Mouse (Mus musculus): ENCODE results near the gene Dse. TPM values are rescaled to one million over a fixed set of nuclear protein-coding genes. Genes with fewer than 3 reads are reported as not detected.

Dse gene
- polyA plus RNA-seq, 1 experiment: 77.3 TPM

DNA sequence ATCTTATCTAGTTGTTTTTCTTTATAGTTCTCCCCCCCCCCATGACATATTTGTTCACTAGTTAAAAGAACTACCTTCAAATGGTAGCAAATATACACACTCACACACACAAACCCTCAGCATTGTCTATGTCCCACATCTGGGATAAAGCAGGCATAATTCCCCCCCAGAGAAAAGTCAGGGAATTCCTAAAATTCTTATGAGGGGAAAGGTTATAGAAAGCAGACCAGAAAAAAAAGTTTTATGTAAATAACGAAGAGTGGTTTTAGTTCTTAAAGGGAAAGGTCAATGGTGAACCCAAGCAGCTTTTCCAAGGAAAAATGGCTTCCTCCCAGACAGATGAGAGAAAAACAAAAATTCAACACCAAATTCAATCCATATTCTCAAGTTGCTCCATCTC lies 22.6 kb downstream of the Dse start:
- Histone ChIP-seq H3K4me3 (ENCODE audit: insufficient read depth, low read length) (no peak overlapping the region), H3K4me1 (ENCODE audit: control insufficient read depth, insufficient read depth, low read length) (peaks cover 21% of the 10 kb centered on the region), H3K27ac (ENCODE audit: insufficient read depth, low read length) (peak overlapping the region; percentile 48; the same call in 1 of the 2 replicates)
- TF ChIP-seq POLR2A (IDR thresholded peaks at IDR 0.05; ENCODE audit: low read depth, low read length): no peak
- no peak for TF ChIP-seq CTCF (IDR thresholded peaks at IDR 0.05; ENCODE audit: borderline replicate concordance, insufficient read depth, low read length)

DNA sequence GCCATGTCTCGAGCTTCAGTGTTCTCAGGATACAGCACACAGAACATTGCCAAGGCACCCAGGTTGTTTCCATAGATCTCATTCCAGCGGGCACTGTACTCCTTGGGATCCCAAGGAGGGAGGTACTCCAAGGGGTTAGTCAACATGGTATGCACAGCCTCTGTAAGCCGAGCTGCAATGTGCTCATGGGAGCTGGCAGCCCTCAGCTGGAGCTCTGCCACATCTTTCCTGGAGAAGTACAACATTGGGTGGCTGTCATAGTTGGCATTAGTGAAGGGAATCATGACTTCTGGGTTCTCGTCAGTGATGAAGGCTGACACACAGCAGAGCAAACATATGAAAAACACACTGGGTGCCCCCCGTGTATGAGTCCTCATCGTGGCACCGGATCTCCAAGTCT lies 23.8 kb downstream of the Dse start:
- H3K4me1 ChIP-seq (ENCODE audit: control insufficient read depth, insufficient read depth, low read length): peaks cover 21% of the 10 kb centered on the region
- no peak for TF ChIP-seq POLR2A (IDR thresholded peaks at IDR 0.05; ENCODE audit: low read depth, low read length)
- TF ChIP-seq CTCF (IDR thresholded peaks at IDR 0.05; ENCODE audit: borderline replicate concordance, insufficient read depth, low read length): no peak
- H3K27ac ChIP-seq (ENCODE audit: insufficient read depth, low read length): no peak overlapping the region
- H3K4me3 ChIP-seq (ENCODE audit: insufficient read depth, low read length): no peak overlapping the region

DNA sequence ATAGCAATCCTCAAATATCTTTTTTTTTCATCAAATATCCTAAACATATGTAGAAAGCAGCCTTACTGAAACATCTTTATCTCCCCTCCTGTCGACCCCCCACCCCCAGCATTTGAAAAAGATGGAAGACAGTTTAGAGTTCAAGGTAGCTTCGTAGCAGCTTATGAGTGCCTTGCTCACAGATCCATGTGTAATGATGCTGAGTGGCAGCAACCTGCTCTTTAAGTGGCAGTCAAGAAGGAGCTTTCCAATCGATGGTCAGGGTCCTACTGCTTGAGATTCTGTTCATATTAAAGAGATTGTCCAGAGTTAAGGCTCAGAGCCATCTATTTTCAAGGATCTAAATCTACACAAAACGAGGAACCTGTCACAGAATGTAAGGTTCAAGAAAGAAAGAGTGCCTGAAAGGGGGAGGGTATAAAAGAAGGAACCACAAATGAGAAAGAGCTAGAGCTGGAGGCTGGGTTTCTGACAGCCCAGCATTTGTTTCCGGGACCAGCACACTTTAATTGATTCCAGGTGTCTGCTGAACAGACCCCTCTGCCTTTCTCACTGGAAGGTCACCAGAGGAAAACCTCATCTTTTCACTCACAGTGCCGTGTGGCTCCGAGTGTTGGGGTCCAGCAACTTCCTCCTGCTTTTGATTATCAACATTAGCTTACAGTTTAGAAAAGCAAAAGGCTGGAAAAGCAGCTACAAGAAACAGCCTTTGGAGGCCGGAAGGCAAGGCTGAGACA lies 31.5 kb downstream of the Dse start:
- no peak for TF ChIP-seq POLR2A (IDR thresholded peaks at IDR 0.05; ENCODE audit: low read depth, low read length)
- no peak for TF ChIP-seq CTCF (IDR thresholded peaks at IDR 0.05; ENCODE audit: borderline replicate concordance, insufficient read depth, low read length)

DNA sequence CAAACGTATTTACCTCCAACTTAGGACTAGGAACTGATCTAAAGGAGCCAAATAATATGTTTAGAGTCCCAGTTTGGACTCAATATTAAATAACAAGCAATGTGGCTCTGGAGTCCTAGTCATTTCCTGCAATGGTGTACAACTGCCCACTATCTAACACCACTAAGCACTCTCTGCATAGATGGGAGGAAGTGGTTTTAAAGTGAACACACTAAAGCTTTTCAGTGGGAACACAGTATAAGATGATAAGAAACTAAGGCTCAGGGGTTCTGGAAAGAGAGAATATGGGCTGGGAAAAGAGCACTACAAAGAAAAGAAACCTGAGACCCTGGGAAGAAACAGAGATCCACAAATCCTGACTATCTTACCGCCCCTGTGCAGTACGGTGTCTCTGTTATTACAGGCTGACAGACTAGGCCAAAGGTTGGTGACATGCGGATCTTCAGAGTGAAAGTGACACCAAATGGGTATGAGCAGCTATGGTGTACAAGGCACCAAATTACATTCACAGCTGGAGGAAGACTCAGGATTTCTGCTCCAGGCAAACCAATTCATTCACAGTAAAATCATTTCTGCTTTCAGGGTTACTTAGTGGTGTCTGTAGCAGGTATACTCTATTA lies 34.7 kb downstream of the Dse start:
- no peak overlapping the region for H3K27ac ChIP-seq (ENCODE audit: insufficient read depth, low read length)
- no peak overlapping the region for H3K4me3 ChIP-seq (ENCODE audit: insufficient read depth, low read length)
- TF ChIP-seq CTCF (IDR thresholded peaks at IDR 0.05; ENCODE audit: borderline replicate concordance, insufficient read depth, low read length) (no peak), POLR2A (IDR thresholded peaks at IDR 0.05; ENCODE audit: low read depth, low read length) (no peak)
- peaks cover 8% of the 10 kb centered on the region for H3K4me1 ChIP-seq (ENCODE audit: control insufficient read depth, insufficient read depth, low read length)

More for the DNA sequence above, 31.5 kb downstream of the Dse start:
- Histone ChIP-seq H3K4me1 (ENCODE audit: control insufficient read depth, insufficient read depth, low read length) (peaks cover 5% of the 10 kb centered on the region), H3K27ac (ENCODE audit: insufficient read depth, low read length) (peak overlapping the region; percentile 51), H3K4me3 (ENCODE audit: insufficient read depth, low read length) (no peak overlapping the region)

DNA sequence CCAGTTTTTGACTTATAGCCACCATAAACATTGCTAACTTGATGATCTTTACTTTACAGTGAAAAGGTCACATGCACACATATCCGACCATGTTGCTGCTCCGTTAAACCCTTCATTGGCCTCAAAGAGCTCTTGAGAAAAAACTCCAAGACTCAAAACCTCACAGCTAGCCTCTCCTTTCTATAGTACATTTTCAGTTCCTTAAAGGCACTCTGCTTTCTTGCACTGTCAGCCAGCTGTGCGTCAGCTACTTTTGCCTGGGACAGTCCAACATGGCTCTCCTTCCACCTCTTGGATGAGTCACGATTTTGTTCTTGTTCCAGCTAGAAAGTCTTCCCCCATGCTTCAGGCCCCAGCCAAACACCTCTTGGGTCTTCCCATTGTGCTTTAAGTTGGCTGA lies 35.9 kb downstream of the Dse start:
- no peak for TF ChIP-seq CTCF (IDR thresholded peaks at IDR 0.05; ENCODE audit: borderline replicate concordance, insufficient read depth, low read length)
- TF ChIP-seq POLR2A (IDR thresholded peaks at IDR 0.05; ENCODE audit: low read depth, low read length): no peak
- Histone ChIP-seq H3K4me1 (ENCODE audit: control insufficient read depth, insufficient read depth, low read length) (peaks cover 8% of the 10 kb centered on the region), H3K4me3 (ENCODE audit: insufficient read depth, low read length) (no peak overlapping the region), H3K27ac (ENCODE audit: insufficient read depth, low read length) (no peak overlapping the region)

DNA sequence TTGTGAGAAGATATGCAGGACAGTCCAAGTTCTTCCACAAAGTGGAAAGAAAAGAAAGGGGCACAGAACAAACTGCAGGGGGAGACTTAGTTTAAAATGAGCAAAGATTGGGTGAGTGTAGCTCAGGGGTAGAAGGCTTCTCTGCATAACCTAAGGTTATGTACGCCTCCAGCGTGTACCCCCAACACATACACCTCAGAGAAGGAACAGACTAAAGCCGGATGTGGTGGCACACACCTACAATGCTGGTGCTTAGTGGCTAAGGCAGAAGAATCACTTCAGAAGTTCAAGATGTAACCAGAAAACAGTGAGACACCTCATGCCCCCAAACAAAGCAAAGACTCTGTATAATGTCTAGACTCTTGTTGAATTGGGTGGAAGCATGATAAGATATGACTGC lies 36.3 kb downstream of the Dse start:
- H3K4me1 ChIP-seq (ENCODE audit: control insufficient read depth, insufficient read depth, low read length): peaks cover 8% of the 10 kb centered on the region
- H3K4me3 ChIP-seq (ENCODE audit: insufficient read depth, low read length): no peak overlapping the region
- H3K27ac ChIP-seq (ENCODE audit: insufficient read depth, low read length): no peak overlapping the region
- TF ChIP-seq CTCF (IDR thresholded peaks at IDR 0.05; ENCODE audit: borderline replicate concordance, insufficient read depth, low read length) (no peak), POLR2A (IDR thresholded peaks at IDR 0.05; ENCODE audit: low read depth, low read length) (no peak)

DNA sequence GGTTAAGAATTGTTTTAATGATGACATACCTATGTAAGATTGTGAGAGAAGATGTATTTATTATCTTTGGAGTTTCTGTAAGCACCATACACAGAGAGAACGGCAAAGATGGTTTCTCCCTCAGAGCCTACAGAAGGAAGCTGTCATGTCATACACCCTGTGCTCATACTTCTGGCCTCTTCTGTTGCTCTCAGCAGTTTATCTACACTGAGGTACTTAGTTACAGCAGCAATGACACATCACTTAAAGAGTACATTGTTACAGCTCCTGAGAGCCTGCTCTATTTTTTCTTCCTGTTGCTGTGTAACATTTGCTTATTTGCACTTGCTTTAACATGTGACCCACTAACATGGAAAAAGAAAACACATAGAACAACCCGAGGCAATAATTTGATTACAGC lies 40.5 kb downstream of the Dse start:
- Histone ChIP-seq H3K4me1 (ENCODE audit: control insufficient read depth, insufficient read depth, low read length) (peaks cover 2% of the 10 kb centered on the region; the same call in 1 of the 2 replicates), H3K4me3 (ENCODE audit: insufficient read depth, low read length) (no peak overlapping the region)
- TF ChIP-seq POLR2A (IDR thresholded peaks at IDR 0.05; ENCODE audit: low read depth, low read length) (no peak), CTCF (IDR thresholded peaks at IDR 0.05; ENCODE audit: borderline replicate concordance, insufficient read depth, low read length) (no peak)

DNA sequence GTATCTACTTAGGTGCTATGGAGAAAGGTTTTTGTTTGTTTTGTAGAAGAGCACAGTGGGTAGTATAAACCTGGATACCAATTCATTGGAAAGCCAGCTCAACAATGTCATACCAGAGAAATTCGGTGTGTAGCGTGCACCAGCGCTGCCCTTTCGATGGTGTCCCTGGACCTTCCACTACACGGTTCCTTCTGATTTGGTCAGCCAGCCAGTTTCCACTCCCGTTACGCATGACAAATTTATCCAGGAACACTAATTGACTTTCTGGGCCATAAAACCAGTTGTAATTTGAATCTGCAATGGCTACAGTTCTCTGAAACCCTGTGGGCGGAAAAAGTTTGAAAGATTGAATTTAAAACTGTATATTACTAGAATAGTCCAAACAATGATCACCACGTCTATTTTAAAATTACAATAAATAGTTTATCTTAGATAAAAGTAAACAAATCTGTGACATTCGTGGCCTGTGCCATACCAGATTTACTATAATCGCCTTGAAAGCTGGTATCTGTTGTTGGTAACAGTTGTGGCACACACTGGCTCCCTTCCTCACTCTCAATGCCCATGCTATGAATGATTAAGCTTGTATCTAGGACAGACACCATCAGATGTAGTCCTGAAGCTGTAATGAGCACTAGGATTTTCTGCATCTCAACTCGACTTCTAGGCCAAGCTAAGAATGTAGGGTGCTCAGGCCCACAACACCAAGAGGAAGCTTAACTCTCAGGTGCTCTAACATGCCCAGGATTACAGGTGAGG lies 51.5 kb downstream of the Dse start:
- Histone ChIP-seq H3K4me3 (ENCODE audit: insufficient read depth, low read length) (no peak overlapping the region), H3K4me1 (ENCODE audit: control insufficient read depth, insufficient read depth, low read length) (no peaks in the 10 kb centered on the region), H3K27ac (ENCODE audit: insufficient read depth, low read length) (no peak overlapping the region)
- no peak for TF ChIP-seq CTCF (IDR thresholded peaks at IDR 0.05; ENCODE audit: borderline replicate concordance, insufficient read depth, low read length)
- TF ChIP-seq POLR2A (IDR thresholded peaks at IDR 0.05; ENCODE audit: low read depth, low read length): no peak

More for the DNA sequence above, 40.5 kb downstream of the Dse start:
- H3K27ac ChIP-seq (ENCODE audit: insufficient read depth, low read length): no peak overlapping the region

DNA sequence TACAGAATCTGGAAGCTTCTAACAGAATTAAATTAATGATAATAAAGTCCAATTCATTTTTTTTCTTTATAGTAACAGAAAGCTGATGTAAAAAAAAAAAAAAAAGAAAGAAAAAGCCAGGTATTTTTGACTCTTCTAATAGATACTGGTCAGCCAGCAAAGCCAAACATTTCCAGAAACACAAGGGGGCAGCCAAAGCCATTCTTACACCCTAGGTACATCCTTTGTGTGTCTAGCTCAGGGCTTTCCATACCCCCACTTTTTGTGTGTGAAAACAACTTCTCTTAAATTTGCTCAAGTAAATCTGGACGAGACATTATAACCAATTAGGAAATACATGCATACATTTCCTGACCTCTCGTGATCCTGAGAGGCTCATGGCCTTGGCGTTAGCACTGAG lies 55.7 kb downstream of the Dse start:
- peaks cover 4% of the 10 kb centered on the region; the same call in 1 of the 2 replicates for H3K4me1 ChIP-seq (ENCODE audit: control insufficient read depth, insufficient read depth, low read length)
- H3K27ac ChIP-seq (ENCODE audit: insufficient read depth, low read length): no peak overlapping the region
- H3K4me3 ChIP-seq (ENCODE audit: insufficient read depth, low read length): no peak overlapping the region
- TF ChIP-seq CTCF (IDR thresholded peaks at IDR 0.05; ENCODE audit: borderline replicate concordance, insufficient read depth, low read length): no peak
- TF ChIP-seq POLR2A (IDR thresholded peaks at IDR 0.05; ENCODE audit: low read depth, low read length): no peak
